Mouse (Mus musculus): Measurements from ENCODE around the gene Bap1. TPM values are rescaled to one million over a fixed set of nuclear protein-coding genes. Genes with fewer than 3 reads are reported as not detected.
A peak's percentile ranks its signal among the peaks of the same experiment; 100 is the strongest.

The Bap1 gene
- total RNA-seq, 2 experiments from 2014 or later = 127 to 131 TPM

DNA sequence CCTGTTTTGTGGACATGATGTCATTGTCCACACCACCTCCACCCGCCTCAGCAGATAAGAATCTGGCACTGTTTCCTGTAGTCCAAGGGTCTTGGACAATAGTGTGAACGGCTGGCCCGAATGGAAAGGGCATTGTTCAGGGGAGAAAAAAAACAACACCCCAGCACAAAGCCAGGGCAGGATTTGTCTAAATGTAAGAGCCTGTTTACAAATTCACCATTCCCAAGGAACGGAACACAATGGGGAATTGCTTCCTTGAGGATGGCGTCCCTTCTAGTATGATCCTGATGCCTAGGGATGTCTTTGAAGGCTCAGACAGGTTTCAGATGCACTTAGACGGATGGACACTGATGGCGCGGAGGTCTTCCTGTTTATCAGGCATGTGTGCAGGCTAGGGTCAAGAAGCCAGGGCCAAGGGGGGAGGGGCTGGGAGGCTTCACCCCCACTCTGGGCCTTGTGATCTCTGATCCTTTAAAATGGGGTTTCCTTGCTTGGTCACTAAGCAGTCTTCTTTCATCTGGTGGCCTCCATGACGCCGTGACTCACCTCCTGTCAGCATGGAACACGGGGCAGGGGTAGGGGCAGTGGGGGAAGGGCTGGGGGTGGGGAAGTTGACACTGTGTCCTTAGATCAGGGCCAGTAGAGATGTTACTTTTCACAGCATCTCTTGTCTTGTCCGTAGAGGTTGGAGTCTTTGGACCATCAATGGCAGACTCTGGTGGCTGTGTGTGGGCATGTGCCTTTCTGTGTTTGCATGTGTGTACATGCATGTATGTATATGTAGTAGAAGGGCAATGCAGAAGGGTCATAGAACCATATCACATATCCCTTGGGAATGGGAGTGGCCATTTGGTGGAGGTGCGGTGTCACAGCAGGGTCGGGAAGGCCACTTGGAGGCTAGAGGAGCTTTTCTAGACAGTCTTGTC lies 17.9 kb upstream of the Bap1 start:
- DNase-seq (ENCODE audit: extremely low spot score in 1 of 2, low spot score in 1 of 2) = no peak

DNA sequence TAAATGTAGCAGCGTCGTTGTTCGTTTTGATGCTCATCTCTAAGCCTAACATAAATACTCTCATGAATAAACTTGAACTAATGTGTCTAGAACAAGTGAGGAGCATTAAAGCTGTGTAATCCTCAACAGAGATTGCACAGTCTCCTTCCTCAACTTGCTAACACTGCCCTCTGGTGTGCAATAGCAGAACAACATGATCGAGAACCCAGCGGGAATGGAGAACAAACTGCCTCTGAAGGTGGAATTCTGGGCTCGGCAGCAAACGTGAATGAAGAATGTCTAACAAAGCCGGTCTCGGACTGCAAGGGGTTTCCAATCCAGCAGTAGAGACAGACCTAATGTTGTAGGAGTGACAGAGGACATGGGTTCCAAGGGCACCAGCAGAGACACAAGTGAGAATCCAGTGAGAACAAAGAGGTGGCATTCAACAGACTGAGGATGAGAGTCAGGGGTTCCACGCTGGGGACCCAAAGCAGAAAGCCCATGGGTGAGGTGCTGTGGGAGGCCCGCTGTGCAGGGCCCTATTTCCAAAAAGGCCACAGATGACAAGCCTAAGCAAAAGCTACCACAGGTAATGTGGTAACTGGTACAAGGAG lies 17.2 kb upstream of the Bap1 start:
- peak; percentile 70 to 93 for DNase-seq (ENCODE audit: extremely low spot score in 1 of 2, low spot score in 1 of 2)

DNA sequence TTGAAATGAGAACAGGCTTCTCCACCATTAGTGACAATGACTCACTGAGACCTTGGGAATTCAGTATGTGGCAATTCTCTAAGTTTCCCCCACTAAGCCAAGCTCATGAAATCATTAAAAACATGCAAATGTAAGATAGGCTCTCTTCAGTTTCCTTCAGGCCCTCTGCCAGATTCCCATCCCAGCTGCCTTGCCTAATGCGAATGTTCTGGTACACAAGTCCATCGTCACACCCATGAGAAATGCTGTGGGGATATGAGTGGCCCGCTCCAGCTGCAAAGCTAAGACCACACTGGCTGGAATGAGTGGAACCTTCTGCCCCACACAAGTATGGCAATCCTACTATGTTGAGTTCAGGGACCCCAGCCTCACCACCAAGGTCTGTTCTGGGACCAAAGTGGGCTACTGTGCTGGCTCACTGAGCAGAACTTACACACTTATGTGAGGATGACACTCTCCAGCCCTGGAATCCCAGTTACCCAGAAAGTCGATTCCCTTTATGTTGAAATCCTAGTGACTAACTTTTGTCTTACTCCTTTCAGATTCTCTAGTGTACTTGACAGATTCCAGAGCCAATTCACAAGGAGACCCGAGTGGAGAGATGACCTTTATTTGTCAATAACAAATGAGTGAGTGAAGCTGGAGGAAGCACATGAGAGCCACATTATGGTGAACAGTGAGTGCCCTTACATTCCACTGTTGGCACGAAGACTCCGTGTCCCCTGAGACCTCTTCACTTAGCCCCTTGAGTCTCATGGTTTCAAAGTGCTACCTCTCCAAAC lies 14.0 kb upstream of the Bap1 start:
- no peak for DNase-seq (ENCODE audit: extremely low spot score in 1 of 2, low spot score in 1 of 2)

DNA sequence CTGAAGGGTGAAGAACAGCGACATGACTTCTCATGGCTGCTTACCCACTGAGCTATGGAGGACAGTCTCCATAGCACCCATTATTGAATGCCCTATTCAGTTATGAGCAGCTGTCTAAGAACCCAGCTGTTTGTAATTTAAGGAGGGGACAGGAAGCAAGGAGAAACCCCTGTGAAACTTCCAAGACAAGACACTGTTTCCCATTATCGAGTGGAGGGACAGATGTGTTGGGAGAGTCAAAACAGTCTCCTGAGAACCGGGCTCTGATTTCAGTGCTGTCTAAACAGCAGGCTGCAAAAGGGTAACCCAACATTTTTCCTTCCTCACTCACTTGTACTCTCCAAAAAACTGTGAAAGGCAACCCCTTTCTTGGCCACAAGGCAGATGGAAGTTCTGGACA lies 10.7 kb upstream of the Bap1 start:
- DNase-seq (ENCODE audit: extremely low spot score in 1 of 2, low spot score in 1 of 2) = no peak

DNA sequence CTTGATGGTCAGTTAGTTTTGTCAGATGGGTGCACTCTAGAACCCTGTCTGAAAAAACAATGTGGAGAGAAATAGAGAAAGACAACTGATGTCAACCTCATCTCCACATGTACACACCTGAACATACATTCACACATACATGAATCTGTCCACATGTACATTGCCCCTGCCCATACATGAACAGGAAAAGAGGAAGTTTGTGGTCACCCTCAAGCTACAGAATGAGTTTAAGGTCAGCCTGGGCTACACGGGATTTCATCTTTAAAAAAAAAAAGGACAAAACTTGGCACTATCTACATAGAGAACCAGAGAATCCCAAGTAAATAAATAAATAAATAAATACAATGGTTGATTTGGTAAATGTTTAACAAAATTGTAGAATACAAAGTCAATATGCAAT lies 6.5 kb upstream of the Bap1 start:
- DNase-seq (ENCODE audit: extremely low spot score in 1 of 2, low spot score in 1 of 2) = no peak

DNA sequence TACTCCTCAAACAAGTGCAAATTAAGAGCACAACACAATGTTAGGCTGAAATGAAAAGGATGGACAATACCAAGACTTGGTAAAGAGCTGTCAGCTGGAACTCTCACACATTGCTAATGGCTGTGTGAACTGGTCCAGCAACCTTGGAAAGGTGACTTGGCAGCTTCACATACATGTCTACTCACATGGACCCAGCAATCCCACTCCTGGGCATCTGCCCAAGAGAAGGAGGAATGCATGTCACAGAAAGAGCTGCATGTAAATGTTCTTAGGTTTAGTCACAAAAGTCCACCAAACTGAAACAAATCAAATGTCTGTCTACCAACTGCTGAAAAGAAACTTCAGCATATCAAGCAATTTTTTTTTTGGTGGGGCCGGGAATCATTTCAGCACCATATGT lies 5.3 kb upstream of the Bap1 start:
- DNase-seq (ENCODE audit: extremely low spot score in 1 of 2, low spot score in 1 of 2) = no peak

GRCm38 (mm10) chr14:31248396-31248795 lies 2.9 kb upstream of the Bap1 start:
- DNase-seq (ENCODE audit: extremely low spot score in 1 of 2, low spot score in 1 of 2) = no peak

- DNase-seq (ENCODE audit: extremely low spot score in 1 of 2, low spot score in 1 of 2) = no peak
Measured at GRCm38 (mm10) chr14:31250222-31251083, 797 bp upstream of the Bap1 start.

DNA sequence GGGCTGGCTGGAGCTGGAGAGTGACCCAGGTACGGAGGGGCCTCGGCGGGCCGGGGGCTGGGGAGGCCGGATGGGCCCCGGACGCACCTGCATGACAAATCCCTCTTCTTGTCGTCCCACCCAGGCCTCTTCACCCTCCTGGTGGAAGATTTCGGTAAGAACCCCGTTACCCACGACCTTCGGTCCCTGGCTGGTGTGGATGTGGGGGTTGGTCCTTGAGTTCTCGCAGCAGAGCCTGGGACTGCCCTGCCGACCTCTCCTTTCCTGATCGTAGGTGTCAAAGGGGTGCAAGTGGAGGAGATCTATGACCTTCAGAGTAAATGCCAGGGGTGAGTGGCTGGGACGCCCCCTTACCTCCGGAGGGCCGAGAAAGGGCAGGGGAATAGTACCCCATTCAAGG lies 376 bp downstream of the Bap1 start:
- no peak for DNase-seq (ENCODE audit: extremely low spot score in 1 of 2, low spot score in 1 of 2)

GRCm38 (mm10) chr14:31252091-31252490 lies 841 bp downstream of the Bap1 start:
- DNase-seq (ENCODE audit: extremely low spot score in 1 of 2, low spot score in 1 of 2) = no peak

- no peak for DNase-seq (ENCODE audit: extremely low spot score in 1 of 2, low spot score in 1 of 2)
Measured at GRCm38 (mm10) chr14:31258476-31259050, 7.3 kb downstream of the Bap1 start.

DNA sequence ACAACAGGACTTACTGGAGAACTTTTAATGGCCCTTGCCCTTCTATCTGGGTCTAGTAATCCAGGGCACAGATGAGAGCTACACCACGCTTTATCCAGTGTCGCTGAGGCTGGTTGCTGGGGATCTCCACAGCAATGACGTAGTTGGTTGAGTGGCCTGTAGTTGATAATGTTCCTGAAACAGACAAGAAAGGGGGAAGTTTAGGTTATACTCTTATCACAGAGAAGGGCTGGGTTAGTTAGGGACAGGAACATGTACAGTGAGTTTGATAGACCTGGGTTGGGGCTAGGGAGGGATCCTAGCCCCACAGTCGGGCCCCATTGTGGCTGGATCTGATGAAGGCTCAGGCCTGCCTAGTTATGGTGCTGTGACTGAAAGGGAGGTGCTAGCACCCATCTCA lies 9.1 kb downstream of the Bap1 start:
- DNase-seq (ENCODE audit: extremely low spot score in 1 of 2, low spot score in 1 of 2) = no peak

GRCm38 (mm10) chr14:31260932-31261331 lies 9.7 kb downstream of the Bap1 start:
- no peak for DNase-seq (ENCODE audit: extremely low spot score in 1 of 2, low spot score in 1 of 2)

- peak in 1 of 2 experiments; percentile 19 for DNase-seq (ENCODE audit: extremely low spot score in 1 of 2, low spot score in 1 of 2)
Measured at GRCm38 (mm10) chr14:31267649-31268048, 16.4 kb downstream of the Bap1 start.

GRCm38 (mm10) chr14:31268301-31269001 lies 17.2 kb downstream of the Bap1 start:
- peak; percentile 33 to 55 for DNase-seq (ENCODE audit: extremely low spot score in 1 of 2, low spot score in 1 of 2)

- peak; percentile 20 to 27 for DNase-seq (ENCODE audit: extremely low spot score in 1 of 2, low spot score in 1 of 2)
Measured at GRCm38 (mm10) chr14:31269456-31270100, 18.3 kb downstream of the Bap1 start.

- no peak for DNase-seq (ENCODE audit: extremely low spot score in 1 of 2, low spot score in 1 of 2)
Measured at GRCm38 (mm10) chr14:31271121-31271520, 19.9 kb downstream of the Bap1 start.

GRCm38 (mm10) chr14:31272164-31272563 lies 20.9 kb downstream of the Bap1 start:
- DNase-seq (ENCODE audit: extremely low spot score in 1 of 2, low spot score in 1 of 2) = peak; percentile 75 to 94

- no peak for DNase-seq (ENCODE audit: extremely low spot score in 1 of 2, low spot score in 1 of 2)
Measured at GRCm38 (mm10) chr14:31285728-31286127, 34.5 kb downstream of the Bap1 start.

Measured in layer of hippocampus, postnatal 25 days (tissue).